Mouse (Mus musculus): ENCODE results near the gene Cdh4.

The Cdh4 gene

DNA sequence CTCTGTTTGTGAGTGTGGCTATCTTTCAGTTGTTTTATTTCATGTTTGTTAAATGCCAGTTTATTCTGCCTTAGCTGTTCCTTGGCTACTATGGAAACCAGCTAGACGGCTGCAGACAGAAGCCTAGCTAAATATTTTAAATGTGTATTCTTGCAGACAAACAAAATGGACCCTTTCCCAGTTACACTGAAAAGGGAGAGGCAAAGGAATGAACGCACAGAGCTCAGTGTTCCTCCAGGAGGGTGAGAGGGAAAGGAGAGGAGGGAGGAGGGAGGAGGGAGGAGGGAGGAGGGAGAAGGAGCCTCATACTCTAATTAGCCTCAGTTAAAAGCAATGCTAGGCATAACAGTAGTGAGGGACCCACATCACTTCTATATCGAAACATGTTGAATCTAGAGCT, 348.5 kb downstream of the Cdh4 start:
- DNase-seq (ENCODE audit: low spot score in 2 of 2) = no peak

- no peak for DNase-seq (ENCODE audit: low spot score in 2 of 2)
These were observed 350.3 kb downstream of the Cdh4 start for GRCm38 (mm10) chr2:179792426-179793133.

DNA sequence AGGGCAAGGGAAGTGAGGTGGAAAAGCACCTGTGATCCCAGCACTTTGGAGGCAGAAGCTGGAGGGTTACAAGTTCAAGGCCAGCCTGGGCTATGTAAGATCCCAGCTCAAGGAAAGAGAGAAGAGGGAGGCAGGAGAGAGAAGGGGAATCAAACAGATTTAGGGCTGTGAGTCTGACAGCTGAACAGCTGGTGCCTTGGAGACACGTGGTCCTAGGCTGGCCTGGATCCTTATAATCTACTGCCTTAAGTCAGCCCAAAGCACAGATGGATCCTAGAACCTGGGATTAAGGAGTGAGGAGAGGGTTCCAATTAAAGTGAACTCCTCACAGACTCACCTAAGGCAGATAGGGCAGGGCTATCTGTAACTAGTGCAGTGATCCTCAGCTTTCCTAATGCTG, 352.1 kb downstream of the Cdh4 start:
- DNase-seq (ENCODE audit: low spot score in 2 of 2) = no peak

DNA sequence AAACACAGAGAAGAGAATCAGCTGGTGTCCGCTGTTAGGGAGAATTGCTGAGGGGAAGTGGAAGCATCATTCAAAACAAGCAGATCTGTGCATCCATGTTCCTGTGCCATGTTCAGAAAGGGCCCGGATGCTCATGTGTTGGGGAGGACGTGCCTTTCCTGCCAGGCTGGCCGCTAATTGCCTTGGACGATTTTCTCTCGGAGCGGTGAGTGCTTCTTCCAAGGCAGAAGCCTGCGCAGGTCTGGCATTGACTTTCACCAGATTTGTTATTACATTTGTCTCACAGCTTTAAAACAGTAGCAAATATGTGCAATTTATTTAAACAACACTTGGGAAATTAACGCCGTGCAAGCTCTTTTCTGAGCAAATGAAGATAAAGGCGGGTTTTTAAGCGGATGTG, 353.2 kb downstream of the Cdh4 start:
- no peak for DNase-seq (ENCODE audit: low spot score in 2 of 2)

- no peak for DNase-seq (ENCODE audit: low spot score in 2 of 2)
These were observed 357.8 kb downstream of the Cdh4 start for GRCm38 (mm10) chr2:179799906-179800532.

DNA sequence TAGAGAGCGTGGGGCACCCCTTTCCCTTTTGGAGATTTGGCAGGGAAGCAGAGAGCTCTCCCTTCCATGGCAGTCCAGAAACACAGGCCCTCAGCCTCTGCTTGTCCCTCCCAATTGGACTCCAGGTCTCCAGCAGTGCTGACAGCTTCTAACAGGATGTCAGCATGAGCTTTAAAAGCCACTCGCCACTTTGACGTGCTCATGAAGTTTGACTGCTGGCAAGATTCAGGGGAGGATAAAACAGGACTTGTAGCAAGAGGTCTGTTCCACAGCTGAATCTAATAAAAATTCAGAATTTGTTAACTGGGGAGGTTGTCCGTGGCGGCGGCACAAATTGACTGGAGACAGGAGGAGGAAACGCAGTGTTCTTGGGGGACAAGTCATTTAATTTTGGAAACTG, 358.8 kb downstream of the Cdh4 start:
- DNase-seq (ENCODE audit: low spot score in 2 of 2) = no peak

DNA sequence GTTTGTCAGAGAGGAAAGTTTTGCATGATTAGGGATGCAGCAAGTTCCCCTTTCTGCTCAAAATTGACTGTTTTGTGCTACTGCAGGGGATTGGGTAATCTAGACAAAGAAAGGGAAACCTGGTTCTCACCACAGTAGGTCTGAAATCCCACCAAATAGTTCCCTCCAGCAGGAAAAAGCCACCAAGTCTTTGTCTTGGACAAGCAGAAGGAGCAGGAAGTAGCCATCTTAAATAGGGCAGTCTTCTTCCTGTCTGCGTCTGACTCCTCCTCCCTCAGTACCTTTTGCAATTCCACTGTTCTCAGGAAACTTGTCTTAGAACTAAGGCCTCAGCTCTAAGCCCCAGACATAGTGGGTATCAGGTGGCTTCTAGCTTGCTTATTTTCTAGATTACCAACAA, 360.2 kb downstream of the Cdh4 start:
- DNase-seq (ENCODE audit: low spot score in 2 of 2) = no peak

GRCm38 (mm10) chr2:179811086-179811485, 368.9 kb downstream of the Cdh4 start:
- no peak for DNase-seq (ENCODE audit: low spot score in 2 of 2)

DNA sequence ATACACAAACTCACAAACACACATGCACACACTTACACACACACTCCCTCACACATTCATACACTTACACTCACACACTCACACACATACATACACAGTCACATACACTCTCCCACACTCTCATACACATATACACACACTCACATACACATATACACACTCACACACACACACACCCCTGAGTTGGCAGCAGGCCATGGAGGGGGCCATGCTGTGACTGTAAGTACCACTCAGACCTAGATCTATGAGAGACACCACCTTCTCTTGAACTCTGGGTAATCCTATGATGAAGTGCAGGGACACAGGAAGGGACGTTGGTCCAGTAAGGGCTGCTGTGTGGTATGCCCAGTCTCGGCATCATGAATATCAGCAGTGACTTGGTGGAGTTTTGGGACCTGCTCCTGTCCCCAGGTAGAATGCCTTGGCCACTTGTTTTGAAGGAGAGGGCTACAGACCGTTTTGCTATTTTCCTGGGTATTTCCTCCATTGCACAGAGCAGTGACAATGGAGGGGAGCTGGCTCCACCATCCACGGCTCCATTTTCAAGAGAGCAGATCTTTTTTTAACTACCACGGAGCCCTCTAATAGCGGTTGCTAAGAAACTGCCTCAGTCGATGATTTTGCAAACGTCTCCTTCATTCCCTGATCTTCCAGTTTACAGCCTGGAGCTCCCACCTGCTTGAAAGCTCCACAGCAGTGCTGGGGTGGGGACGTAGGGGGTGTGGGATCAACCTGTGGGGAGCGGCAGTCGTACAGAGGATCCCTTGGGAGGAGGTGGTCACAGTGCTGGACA, 371.0 kb downstream of the Cdh4 start:
- no peak for DNase-seq (ENCODE audit: low spot score in 2 of 2)

DNA sequence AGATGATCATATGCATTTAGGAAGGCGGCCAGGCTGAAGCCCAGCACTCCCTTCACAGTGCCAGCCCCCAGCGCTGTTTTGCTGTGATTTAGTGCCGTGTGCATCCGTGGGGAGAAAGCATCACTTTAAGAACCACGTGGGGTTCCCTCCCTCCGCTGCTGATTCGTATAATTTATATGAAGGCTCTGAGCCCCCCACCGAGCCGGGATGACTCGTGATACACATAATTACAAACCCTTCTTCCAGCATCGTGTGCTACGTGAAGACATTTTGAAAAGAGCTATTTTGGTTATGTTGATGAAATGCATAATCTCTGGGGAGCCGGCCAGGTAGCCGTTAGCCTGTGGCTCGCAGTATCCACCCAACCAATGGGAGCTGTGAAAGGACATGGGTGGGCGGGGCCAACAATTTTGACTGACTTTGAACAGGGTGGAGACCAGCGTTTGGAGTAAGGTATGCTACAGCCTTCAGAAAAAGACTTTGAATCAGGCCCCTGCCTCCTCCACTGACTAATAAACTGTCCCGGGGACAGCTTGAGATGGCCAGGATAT, 382.6 kb downstream of the Cdh4 start:
- no peak for DNase-seq (ENCODE audit: low spot score in 2 of 2)

- no peak for DNase-seq (ENCODE audit: low spot score in 2 of 2)
These were observed 386.7 kb downstream of the Cdh4 start for GRCm38 (mm10) chr2:179828968-179829367.

DNA sequence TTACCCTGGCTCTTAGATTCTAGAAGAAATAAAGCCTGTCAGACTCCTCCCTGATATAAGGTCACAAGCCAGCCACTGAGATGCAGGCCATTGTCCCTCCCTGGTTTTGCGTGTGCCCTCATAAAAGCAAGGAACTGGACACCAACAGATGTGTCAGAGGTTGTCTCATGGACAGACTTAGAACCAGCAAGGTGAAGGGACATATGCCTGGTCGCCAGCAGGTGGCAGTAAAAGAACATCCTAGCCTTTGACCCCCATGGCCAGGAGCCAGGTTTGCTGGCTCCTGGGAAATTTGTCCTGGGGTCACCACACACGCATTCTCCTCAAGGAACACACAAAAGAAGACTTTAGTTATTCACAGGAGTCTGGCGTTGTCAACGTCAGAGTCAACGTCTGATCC, 387.7 kb downstream of the Cdh4 start:
- DNase-seq (ENCODE audit: low spot score in 2 of 2) = peak in 1 of 2 experiments; percentile 26

DNA sequence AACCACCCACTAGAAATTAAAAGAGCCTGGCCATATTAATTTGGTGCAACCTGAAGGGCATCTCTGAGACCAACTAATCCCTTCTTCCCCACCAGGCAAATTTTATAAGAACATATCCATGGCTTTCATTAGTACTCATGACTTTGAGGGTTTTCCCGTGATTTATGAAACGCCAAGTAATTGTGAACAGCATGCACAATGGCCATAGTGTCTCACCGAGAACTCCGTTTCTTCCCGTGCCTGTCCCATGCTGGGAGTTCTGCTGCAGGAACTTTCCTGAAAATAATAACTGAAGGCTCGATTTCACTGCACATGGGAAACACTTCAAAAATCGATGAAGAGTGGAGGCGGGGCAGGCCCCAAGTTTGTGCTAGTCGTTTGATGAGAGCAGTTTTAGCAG, 392.7 kb downstream of the Cdh4 start:
- no peak for DNase-seq (ENCODE audit: low spot score in 2 of 2)

GRCm38 (mm10) chr2:179835570-179835969, 393.3 kb downstream of the Cdh4 start:
- DNase-seq (ENCODE audit: low spot score in 2 of 2) = no peak

GRCm38 (mm10) chr2:179837186-179837585, 395.0 kb downstream of the Cdh4 start:
- DNase-seq (ENCODE audit: low spot score in 2 of 2) = no peak

GRCm38 (mm10) chr2:179838036-179838435, 395.8 kb downstream of the Cdh4 start:
- DNase-seq (ENCODE audit: low spot score in 2 of 2) = no peak

DNA sequence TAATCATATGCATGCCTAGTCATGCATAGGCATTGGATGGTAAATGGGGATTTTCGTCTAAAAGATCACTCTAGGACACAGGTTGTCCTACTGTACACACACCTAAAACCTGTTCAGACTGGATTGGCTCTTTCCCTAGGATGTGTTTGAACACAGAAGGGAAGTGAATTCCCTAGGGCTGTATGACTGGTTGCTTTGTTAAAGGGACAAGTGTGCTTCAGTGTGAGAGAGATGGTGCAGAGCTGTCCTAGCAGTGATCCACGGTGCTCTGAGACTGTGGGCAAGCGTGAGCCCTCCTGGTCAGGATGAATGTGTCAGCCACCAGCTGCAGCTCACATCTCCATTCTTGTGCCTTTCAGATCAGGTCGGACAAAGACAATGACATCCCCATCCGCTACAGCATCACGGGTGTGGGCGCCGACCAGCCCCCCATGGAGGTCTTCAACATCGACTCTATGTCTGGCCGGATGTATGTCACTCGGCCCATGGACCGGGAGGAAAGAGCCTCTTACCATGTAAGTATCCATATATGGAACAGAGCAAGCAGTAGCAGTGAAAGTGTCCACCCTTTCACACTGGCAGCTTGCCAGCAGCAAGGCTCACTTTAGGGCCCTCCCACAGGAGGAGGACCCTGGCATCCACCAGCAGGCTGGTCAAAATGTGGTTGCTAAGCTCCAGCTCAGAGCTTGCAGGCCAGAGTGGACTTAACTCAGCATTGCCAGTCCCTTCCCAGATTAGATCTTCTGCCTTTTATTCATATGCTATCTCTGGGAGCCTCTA, 400.6 kb downstream of the Cdh4 start:
- DNase-seq (ENCODE audit: low spot score in 2 of 2) = no peak

- no peak for DNase-seq (ENCODE audit: low spot score in 2 of 2)
These were observed 407.5 kb downstream of the Cdh4 start for GRCm38 (mm10) chr2:179849732-179850131.

GRCm38 (mm10) chr2:179852169-179852568, 409.9 kb downstream of the Cdh4 start:
- no peak for DNase-seq (ENCODE audit: low spot score in 2 of 2)

- no peak for DNase-seq (ENCODE audit: low spot score in 2 of 2)
These were observed 410.6 kb downstream of the Cdh4 start for GRCm38 (mm10) chr2:179852862-179853261.

GRCm38 (mm10) chr2:179853892-179854291, 411.7 kb downstream of the Cdh4 start:
- no peak for DNase-seq (ENCODE audit: low spot score in 2 of 2)

DNA sequence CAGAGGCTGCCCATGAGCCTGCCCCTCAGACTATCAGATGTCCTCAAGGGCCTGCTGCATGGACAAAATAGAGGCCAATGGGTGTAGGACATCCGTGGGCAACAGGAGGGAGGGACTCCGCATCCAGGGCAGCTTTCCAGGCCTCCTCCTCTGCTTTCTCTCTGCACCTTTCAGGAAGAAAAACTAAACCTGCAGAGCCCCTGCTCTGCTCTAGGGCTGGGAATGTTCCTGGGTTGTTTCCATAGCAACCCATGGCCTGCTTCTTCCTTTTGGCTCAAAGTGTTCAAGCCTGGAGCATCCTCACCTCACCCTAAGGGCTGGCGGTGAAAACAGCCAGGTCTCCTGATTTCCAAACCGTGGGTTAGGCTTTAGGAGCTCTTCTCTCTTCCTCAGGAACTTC, 414.9 kb downstream of the Cdh4 start:
- no peak for DNase-seq (ENCODE audit: low spot score in 2 of 2)
